Mouse (Mus musculus) small intestine, adult 2 months (tissue): ENCODE data around the gene Zfp385a.

ENCODE experiments used
- CTCF ChIP-seq: fragments of 200-500 bp; IDR thresholded peaks from 2 replicates; pipeline ENCODE4 v1.5.1; 2012; ENCODE audit warnings: low read depth, mild to moderate bottlenecking, control low read depth, inconsistent platforms, low read length, moderate library complexity, mixed read lengths; ENCODE audit not compliant: insufficient replicate concordance, insufficient read length; ENCODE audit errors: extremely low read depth
- POLR2A ChIP-seq: fragments of 200-500 bp; IDR thresholded peaks from 2 replicates; pipeline ENCODE4 v1.6.1; 2012; ENCODE audit warnings: low read depth, mild to moderate bottlenecking, control low read depth, inconsistent platforms, low read length, moderate library complexity

GRCm38 (mm10) chr15:103281465-103282205 lies 58.3 kb downstream of the Zfp385a start:
- TF ChIP-seq POLR2A (no peak), CTCF (no peak)
